Mouse (Mus musculus) lung, embryonic 15.5 days (tissue): ENCODE results near the gene Mcts2. TPM values are rescaled to one million over a fixed set of nuclear protein-coding genes. Genes with fewer than 3 reads are reported as not detected.

ENCODE experiments used
- ATAC-seq: fragments of 200-750 bp; cut with Nextera tagmentation; 2 replicates; pipeline ENCODE4 v1.8.0; 2017; ENCODE audit warnings: moderate number of reproducible peaks, borderline replicate concordance; ENCODE audit not compliant: low FRiP score, low TSS enrichment; ENCODE audit errors: extremely low read depth
- H3K27ac ChIP-seq: fragments of 300-500 bp; sonication (generic); 2 replicates; pipeline ENCODE4 v1.5.1; 2015; ENCODE audit warnings: moderate library complexity, mild to moderate bottlenecking, inconsistent platforms
- H3K27me3 ChIP-seq: fragments of 300-500 bp; sonication (generic); 2 replicates; pipeline ENCODE4 v1.6.1; 2015; ENCODE audit warnings: inconsistent platforms
- H3K36me3 ChIP-seq: fragments of 300-500 bp; sonication (generic); 2 replicates; pipeline ENCODE4 v1.6.1; 2015; ENCODE audit warnings: inconsistent platforms
- H3K4me1 ChIP-seq: fragments of 300-500 bp; sonication (generic); 2 replicates; pipeline ENCODE4 v1.6.1; 2015; ENCODE audit warnings: inconsistent platforms
- H3K4me2 ChIP-seq: fragments of 300-500 bp; sonication (generic); 2 replicates; pipeline ENCODE4 v1.6.1; 2015; ENCODE audit warnings: inconsistent platforms, mild to moderate bottlenecking, moderate library complexity
- H3K4me3 ChIP-seq: fragments of 300-500 bp; sonication (generic); 2 replicates; pipeline ENCODE4 v1.5.1; 2015; ENCODE audit warnings: mild to moderate bottlenecking, inconsistent platforms
- H3K9ac ChIP-seq: fragments of 300-500 bp; sonication (generic); 2 replicates; pipeline ENCODE4 v1.6.1; 2015; ENCODE audit warnings: inconsistent platforms
- H3K9me3 ChIP-seq: fragments of 300-500 bp; sonication (generic); 2 replicates; pipeline ENCODE4 v1.6.1; 2016; ENCODE audit warnings: inconsistent platforms
- WGBS: fragments of 180-500 bp; shearing (Covaris S2); methylation state at CpG from one replicate; pipeline ENCODE4 v1.1.7; 2015; 5-methylcytosine and 5-hydroxymethylcytosine counted together
- polyA plus RNA-seq: library from polyadenylated mRNA; unstranded; fragments of >200 nt; fragmentation: Nextera tagmentation; extraction: Ambion mirVana; gene quantifications from 2 replicates; pipeline ENCODE4 v1.2.1, GENCODE M21; 2015

Gene Mcts2
- polyA plus RNA-seq, 1 experiment from 2014 or later = 27.1 TPM

DNA sequence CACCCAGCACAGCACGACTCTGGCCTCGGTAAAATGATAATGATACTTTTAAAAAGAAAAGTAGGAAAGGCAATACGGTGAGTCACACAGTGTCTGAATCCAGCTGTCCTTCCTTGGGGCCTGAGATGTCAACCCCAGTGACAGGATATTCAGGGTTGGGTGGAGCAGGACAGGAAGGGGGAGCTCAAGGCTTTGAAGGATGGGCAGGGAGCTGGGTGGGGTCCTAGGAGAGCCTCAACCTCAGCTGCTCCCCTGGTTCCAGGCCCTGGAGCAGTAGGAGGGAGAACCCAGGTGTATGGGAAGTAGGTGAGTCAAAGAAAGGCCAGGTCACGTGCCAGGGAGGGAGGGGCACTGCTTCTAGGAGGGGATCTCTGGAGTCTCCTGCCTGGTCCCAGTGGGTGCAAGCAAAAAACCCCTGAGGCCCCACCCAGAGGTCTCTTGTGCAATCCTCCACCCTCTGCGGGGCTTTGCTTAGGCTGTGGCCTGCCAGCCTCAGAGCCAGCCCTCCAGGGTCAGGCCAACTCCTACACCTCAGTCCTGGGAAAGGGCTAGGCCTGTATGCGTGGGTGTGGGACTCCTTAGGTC lies 40.0 kb downstream of the Mcts2 start:
- H3K4me2 ChIP-seq = no peak overlapping the region
- H3K27me3 ChIP-seq = 0 out of 2 replicates have a peak, but pooled peaks cover 4% of the 10 kb centered on the region
- peak overlapping the region; percentile 83 for H3K27ac ChIP-seq
- WGBS = 51% methylated on average over 6 of the region's 6 CpGs
- H3K4me1 ChIP-seq = peaks cover 69% of the 10 kb centered on the region
- H3K9ac ChIP-seq = no peak overlapping the region
- no peak; the same call in 1 of the 2 replicates for ATAC-seq
- H3K4me3 ChIP-seq = no peak overlapping the region
- no peaks in the 10 kb centered on the region for H3K9me3 ChIP-seq
- no peaks in the 10 kb centered on the region for H3K36me3 ChIP-seq

- peaks cover 78% of the 10 kb centered on the region for H3K4me1 ChIP-seq
- peak overlapping the region; percentile 8; the same call in 1 of the 2 replicates for H3K9ac ChIP-seq
- ATAC-seq = no peak
- H3K36me3 ChIP-seq = no peaks in the 10 kb centered on the region
- H3K4me3 ChIP-seq = no peak overlapping the region
- H3K27me3 ChIP-seq = 0 out of 2 replicates have a peak, but pooled peaks cover 3% of the 10 kb centered on the region
- H3K4me2 ChIP-seq = no peak overlapping the region
- H3K9me3 ChIP-seq = no peaks in the 10 kb centered on the region
- H3K27ac ChIP-seq = peak overlapping the region; percentile 83
- WGBS = 75% methylated on average over 14 of the region's 14 CpGs
Measured at GRCm38 (mm10) chr2:152727795-152728510, 41.1 kb downstream of the Mcts2 start.

- H3K4me2 ChIP-seq = no peak overlapping the region
- peak overlapping the region; percentile 83 for H3K27ac ChIP-seq
- H3K27me3 ChIP-seq = no peaks in the 10 kb centered on the region
- 70% methylated on average over 7 of the region's 7 CpGs for WGBS
- no peaks in the 10 kb centered on the region for H3K9me3 ChIP-seq
- ATAC-seq = no peak
- H3K4me1 ChIP-seq = peaks cover 83% of the 10 kb centered on the region
- H3K4me3 ChIP-seq = no peak overlapping the region
- H3K9ac ChIP-seq = no peak overlapping the region
- H3K36me3 ChIP-seq = no peaks in the 10 kb centered on the region
Measured at GRCm38 (mm10) chr2:152728594-152728993, 41.8 kb downstream of the Mcts2 start.

- Histone ChIP-seq H3K9me3 (no peaks in the 10 kb centered on the region), H3K4me2 (peak overlapping the region; percentile 23; the same call in 1 of the 2 replicates), H3K27ac (peak overlapping the region; percentile 83), H3K4me3 (no peak overlapping the region), H3K9ac (no peak overlapping the region), H3K36me3 (no peaks in the 10 kb centered on the region), H3K27me3 (no peaks in the 10 kb centered on the region), H3K4me1 (peaks cover 83% of the 10 kb centered on the region)
- 30% methylated on average over 8 of the region's 8 CpGs for WGBS
- no peak for ATAC-seq
Measured at GRCm38 (mm10) chr2:152729013-152729635, 42.3 kb downstream of the Mcts2 start.

DNA sequence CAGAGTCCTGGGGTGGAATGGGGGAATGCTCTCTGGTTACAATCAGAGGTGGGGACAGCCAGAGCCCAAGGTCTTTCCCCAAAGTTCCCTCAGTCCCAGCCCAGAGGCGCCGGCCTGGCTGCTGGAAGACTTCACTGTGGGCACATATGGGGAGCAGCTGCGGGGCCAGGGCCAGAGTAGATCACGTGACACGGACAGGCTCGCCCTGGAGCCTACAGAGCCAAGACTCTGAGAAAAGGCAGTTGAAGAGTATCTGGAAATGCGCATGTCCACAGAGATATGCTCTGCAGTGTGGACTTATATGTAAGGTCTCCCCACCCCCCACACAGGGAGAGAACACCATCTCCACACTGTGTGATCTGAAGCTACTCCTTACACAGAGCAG lies 42.8 kb downstream of the Mcts2 start:
- WGBS = 19% methylated on average over 7 of the region's 7 CpGs
- Histone ChIP-seq H3K9ac (no peak overlapping the region), H3K27ac (peak overlapping the region; percentile 83), H3K9me3 (no peaks in the 10 kb centered on the region), H3K27me3 (no peaks in the 10 kb centered on the region), H3K4me2 (peak overlapping the region; percentile 23; the same call in 1 of the 2 replicates), H3K4me1 (peaks cover 83% of the 10 kb centered on the region), H3K4me3 (no peak overlapping the region), H3K36me3 (no peaks in the 10 kb centered on the region)
- peak; percentile 87 for ATAC-seq

DNA sequence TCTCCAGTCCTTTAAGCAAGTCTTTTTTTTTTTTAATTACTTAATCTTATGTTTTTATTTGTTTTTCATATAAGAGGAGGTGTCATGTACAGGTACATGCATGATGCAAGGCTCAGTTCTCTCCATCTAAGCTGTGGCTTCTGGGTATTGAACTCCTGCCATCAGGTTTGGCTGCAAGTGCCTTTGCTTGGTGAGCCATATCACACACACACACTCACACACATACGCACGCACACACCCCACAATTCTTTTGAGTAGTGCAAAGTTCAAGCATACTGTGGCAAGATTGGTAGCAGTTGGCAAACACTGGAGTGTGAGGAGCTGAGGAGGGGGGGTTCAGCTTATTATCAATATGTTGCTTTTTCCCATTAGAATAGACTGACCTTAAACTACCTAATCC lies 46.4 kb downstream of the Mcts2 start:
- no peak overlapping the region for H3K4me2 ChIP-seq
- H3K9me3 ChIP-seq = no peaks in the 10 kb centered on the region
- H3K9ac ChIP-seq = no peak overlapping the region
- 66% methylated on average over 2 of the region's 2 CpGs for WGBS
- H3K36me3 ChIP-seq = no peaks in the 10 kb centered on the region
- no peak overlapping the region for H3K4me3 ChIP-seq
- H3K27me3 ChIP-seq = no peaks in the 10 kb centered on the region
- peaks cover 61% of the 10 kb centered on the region for H3K4me1 ChIP-seq
- H3K27ac ChIP-seq = peak overlapping the region; percentile 37; the same call in 1 of the 2 replicates
- ATAC-seq = no peak

DNA sequence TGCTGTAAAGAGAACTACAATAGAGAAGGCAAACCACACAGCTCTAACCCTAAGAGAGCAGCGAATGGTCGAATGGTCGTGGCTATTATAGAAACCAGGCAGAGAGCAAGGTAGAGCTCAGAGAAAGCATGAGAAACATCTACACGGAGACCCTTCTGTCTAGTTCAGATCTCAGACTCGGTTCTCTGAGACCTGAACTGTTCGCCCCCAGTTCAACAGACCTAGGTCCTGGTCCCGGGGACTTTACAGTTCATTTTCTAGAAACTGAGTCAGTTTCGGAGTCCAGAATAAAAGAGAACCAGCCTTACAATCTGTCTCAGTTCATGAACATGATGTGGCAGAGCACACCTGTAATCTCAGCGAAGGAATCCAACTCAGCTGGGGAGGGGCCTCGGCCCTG lies 47.7 kb downstream of the Mcts2 start:
- H3K4me2 ChIP-seq = peak overlapping the region; percentile 80

GRCm38 (mm10) chr2:152734984-152735383 lies 48.1 kb downstream of the Mcts2 start:
- H3K9me3 ChIP-seq = no peaks in the 10 kb centered on the region
- peak overlapping the region; percentile 56 for H3K4me3 ChIP-seq
- H3K4me2 ChIP-seq = peak overlapping the region; percentile 80
- WGBS = 0% methylated on average over 28 of the region's 28 CpGs
- peak overlapping the region; percentile 96 for H3K27ac ChIP-seq
- H3K36me3 ChIP-seq = no peaks in the 10 kb centered on the region
- peak; percentile 82 for ATAC-seq
- H3K27me3 ChIP-seq = no peaks in the 10 kb centered on the region
- H3K4me1 ChIP-seq = peaks cover 60% of the 10 kb centered on the region
- H3K9ac ChIP-seq = peak overlapping the region; percentile 36

More for the DNA sequence above, 47.7 kb downstream of the Mcts2 start:
- Histone ChIP-seq H3K27me3 (no peaks in the 10 kb centered on the region), H3K4me3 (peak overlapping the region; percentile 56), H3K27ac (peak overlapping the region; percentile 96), H3K4me1 (peaks cover 60% of the 10 kb centered on the region), H3K9ac (no peak overlapping the region), H3K9me3 (no peaks in the 10 kb centered on the region), H3K36me3 (no peaks in the 10 kb centered on the region)
- 9% methylated on average over 10 of the region's 10 CpGs for WGBS
- ATAC-seq = no peak

GRCm38 (mm10) chr2:152736090-152736601 lies 49.3 kb downstream of the Mcts2 start, which contains the start of gene Id1:
Gene Id1 (plus strand): TSS chr2:152736251.
- Histone ChIP-seq H3K4me3 (peak within 1 kb of the TSS; percentile 56), H3K27me3 (no peaks in the 10 kb centered on the region), H3K27ac (peak within 1 kb of the TSS; percentile 96), H3K9ac (peak within 1 kb of the TSS; percentile 72), H3K36me3 (no peaks in the 10 kb centered on the region), H3K4me1 (peaks cover 66% of the 10 kb centered on the region), H3K4me2 (peak within 1 kb of the TSS; percentile 80), H3K9me3 (no peaks in the 10 kb centered on the region)
- peak; percentile 68 for ATAC-seq
- under 1% methylated on average over 28 of the region's 28 CpGs for WGBS

DNA sequence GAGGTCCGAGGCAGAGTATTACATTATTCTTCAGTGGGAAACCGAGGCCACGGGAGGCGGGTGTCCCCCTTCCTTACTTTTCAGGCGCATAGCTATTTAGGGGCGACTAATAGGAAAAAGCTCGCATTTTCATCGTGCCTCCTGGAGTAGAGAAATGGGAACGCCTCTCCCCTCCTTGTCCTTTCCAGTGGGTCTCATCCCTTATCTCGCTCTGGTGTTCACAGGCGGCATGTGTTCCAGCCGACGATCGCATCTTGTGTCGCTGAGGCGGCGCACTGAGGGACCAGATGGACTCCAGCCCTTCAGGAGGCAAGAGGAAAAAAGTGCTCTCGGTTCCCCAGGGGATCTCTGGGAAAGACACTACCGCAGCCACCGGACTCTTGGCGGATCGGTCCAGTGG lies 49.9 kb downstream of the Mcts2 start:
- no peak for ATAC-seq
- H3K27ac ChIP-seq = peak overlapping the region; percentile 96
- peaks cover 71% of the 10 kb centered on the region for H3K4me1 ChIP-seq
- no peaks in the 10 kb centered on the region for H3K9me3 ChIP-seq
- H3K36me3 ChIP-seq = no peaks in the 10 kb centered on the region
- under 1% methylated on average over 22 of the region's 22 CpGs for WGBS
- peak overlapping the region; percentile 56 for H3K4me3 ChIP-seq
- peak overlapping the region; percentile 80 for H3K4me2 ChIP-seq
- H3K27me3 ChIP-seq = no peaks in the 10 kb centered on the region
- H3K9ac ChIP-seq = peak overlapping the region; percentile 72
